Mouse (Mus musculus) thymus, adult 2 months (tissue): ENCODE measurements around the gene Gm49378.

ENCODE experiments used
- CTCF ChIP-seq: fragments of 200-500 bp; IDR thresholded peaks from 2 replicates; pipeline ENCODE4 v1.5.1; 2012; ENCODE audit warnings: mild to moderate bottlenecking, control low read depth, low read length, moderate library complexity, borderline replicate concordance; ENCODE audit not compliant: control insufficient read depth, poor library complexity, insufficient read depth; ENCODE audit errors: extremely low read depth
- POLR2A ChIP-seq: fragments of 200-500 bp; IDR thresholded peaks from 2 replicates; pipeline ENCODE4 v1.6.1; 2012; ENCODE audit warnings: mild to moderate bottlenecking, low read length, control low read depth, moderate library complexity; ENCODE audit not compliant: control insufficient read depth, poor library complexity, insufficient read depth; ENCODE audit errors: extremely low read depth

GRCm38 (mm10) chr14:55590748-55591330 is 46.9 kb downstream of the Gm49378 start, which contains the start of gene Psme2:
- TF ChIP-seq POLR2A = no peak
- 0 out of 2 replicates have a peak, but pooled peaks have one; percentile 8 for TF ChIP-seq CTCF
